Mouse (Mus musculus) retina, postnatal 1 day (tissue): ENCODE results near the gene Lmnb2.

Experiments
- DNase-seq: peaks from one replicate; pipeline ENCODE4 v3.0.0-alpha.2; 2012

Lmnb2 gene

DNA sequence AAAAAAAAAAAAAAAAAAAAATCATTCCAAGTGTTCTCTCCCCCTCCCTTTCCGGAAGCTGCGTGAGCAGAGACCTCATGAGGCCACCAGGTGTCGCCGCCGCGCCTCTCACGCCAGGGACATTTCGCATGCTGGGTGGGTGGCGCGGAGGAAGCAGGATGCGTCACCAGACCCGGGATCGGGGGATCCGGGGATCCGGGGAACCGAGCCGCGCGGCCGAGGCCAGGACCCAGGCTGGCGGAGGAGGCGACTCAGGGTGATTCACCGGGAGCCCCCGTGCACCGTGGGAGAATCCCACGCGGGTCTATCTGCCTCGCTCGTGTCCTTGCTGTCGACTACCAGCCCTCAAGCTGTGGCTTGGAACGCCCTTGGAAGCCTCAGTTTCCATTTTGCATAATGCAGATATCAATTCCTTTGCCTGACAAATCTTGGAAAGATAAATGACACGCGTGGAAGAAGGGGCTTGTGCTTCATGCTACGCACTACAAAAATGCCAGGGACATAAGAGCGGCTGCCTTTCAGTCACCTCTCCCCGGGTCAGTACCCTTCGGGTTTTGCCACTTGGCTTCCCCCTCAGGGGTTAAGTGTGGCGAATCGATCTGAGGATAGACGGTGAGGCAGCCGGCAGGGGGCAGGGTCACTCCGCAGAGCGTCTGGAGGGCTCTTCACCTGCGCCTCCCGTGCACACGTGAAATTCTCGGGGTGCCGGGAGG is 10.7 kb upstream of the Lmnb2 start:
- peak; percentile 94 for DNase-seq

DNA sequence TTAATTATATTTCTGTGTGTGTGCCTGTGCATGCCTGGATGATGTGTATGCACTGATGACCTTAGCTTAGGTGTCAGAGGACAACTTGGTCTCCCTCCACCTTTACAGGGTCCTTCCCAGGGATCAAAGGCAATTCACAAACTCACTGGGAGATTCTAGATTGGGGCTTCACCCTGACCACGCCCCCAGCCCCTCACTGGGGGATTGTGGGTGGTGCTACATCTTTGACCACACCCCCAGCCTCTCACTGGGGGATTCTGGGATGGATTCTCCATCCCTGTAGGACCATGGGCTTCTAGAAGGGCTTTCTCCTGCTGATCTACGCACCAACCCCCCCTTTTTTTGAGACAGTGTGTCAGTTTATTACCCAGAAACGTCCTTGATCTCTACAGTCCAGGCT is 7.4 kb upstream of the Lmnb2 start:
- peak; percentile 24 for DNase-seq

DNA sequence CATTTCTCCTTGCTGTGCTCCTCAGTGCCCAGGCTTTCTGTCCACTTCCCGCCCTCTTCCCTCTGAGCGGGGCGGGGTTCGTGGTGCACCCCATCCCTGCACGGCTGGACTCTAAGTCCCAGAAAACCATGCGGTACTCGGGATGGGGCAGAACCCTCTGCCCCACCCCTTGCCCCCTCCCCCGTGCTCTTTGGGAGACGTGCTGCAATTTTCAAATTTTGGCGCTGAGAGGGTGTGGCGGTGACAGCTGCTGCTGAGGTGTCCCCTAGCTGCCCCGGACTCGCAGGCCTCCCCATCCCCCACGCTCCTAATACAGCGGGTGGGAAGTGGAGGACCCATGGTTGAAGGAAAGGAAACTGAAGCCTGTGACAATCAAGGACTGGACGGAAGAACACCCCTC is 3.9 kb upstream of the Lmnb2 start:
- peak; percentile 87 for DNase-seq

DNA sequence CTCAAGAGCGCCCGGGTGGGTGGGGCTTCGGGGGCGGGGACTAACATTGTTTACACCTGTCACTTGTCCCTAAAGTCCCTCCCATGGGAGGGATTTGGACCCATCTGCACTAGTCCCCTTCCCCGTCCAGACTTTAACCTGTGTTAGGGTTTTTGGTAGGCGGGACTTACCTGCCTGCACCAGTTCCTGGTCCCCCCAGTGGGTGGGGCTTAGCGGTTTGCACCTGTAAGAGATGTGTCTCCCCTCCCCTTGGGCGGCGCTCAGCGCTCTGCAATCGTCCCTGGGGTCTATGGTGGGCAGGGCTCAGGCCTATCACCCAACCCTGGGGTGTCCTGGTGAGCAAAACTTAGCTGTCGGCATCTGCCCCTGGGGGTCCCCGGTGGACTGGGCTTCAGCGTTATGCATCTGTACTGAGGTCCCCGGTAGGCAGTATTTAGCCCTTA is 688 bp downstream of the Lmnb2 start:
- peak; percentile 40 for DNase-seq

DNA sequence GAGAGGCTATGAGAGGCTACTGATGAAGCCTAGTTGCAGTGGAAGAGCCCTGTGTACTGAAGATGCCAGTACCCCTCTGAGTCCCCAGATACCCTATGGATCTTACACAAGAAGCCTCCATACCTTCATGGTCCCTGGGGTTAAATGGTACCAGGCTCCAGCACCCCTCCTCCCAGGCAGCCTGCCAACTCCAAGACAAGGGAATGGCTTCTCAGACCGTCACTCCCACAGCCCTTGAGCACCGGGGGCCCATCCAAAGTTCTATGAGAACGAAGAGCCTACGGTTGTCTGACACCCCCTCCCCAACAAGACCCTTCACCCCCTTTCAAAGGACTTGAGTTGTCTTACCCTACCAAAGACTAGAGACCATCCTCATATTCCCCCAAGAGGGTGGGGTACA is 2.3 kb downstream of the Lmnb2 start:
- no peak for DNase-seq

DNA sequence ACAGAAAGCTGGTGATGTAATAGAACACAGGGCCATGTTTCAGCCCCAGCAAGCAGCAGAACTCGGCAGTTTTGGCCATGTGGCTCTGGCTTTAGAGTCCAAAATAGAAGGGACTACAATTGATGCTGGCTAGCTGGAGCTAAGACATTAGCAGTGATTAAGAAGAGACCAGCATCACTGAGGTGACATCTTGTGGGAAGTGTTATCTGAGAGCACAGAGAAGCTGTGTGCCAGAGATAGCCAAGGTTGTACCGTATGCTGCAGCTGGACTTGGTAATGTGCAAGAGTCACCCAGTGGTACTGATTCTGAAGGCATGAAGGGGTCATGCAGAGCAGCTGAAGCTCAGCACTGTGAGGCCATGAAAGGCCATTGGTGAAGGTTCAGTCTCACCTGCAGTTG is 2.8 kb downstream of the Lmnb2 start:
- no peak for DNase-seq

DNA sequence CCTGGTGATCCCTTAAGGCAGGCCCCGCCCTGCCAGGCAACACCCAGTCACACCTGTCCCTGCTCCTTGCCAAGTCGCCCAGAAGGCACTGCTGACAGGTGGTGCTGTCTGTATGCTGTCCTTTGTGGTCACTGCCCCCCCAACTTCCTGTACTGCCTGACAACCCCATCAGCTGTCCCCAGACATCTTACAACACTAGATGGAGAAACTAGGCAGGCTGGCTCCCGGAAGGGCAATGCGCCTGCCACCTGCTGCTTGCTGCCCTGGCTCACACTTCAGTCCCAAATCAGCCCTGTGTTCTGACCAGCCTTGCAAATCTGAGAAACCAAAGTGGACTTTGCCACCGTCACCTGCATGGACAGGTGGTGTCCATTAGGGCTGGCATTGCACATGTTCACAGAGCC is 3.8 kb downstream of the Lmnb2 start:
- no peak for DNase-seq

DNA sequence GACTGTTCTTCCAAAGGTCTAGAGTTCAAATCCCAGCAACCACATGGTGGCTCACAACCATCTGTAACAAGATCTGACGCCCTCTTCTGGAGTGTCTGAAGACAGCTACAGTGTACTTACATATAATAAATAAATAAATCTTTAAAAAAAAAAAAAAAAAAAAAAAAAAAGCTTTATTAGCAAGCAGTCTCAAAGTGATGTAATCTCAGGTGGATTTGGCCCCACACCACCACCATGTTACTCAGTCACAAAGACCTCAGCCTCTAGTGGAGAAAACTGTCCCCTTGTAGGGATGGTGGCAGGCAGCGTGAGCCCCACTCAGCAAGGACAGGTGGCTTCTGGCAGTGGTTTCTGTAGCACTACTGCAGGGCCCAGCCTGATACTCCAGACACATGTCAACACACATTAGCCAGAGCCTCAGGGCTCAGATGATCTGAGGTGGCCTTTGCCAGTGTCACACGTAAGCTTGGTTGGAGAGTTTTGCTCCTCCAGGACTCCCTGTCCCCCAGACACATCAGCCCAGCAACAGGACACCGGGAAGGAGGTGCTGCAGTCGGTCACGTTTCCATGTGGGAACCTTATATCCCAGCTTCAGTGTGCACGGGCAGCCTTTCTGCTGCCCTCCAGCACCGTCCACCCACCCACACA is 4.6 kb downstream of the Lmnb2 start:
- no peak for DNase-seq

DNA sequence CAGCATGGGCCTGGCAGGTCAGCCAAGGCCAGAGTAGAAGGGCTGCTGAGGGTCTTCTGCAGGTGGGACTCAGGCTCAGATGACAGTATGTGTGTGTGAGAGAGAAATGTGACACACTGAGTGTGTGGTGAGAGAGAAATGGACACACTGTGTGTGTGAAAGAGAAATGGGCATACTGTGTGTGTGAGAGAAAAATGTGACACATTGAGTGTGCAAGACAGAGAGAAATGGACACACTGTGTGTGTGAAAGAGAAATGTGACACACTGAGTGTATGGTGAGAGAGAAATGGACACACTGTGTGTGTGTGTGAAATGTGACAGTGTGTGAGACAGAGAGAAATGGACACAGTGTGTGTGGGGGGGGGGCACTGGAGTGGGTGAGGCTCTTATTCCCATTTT is 6.2 kb downstream of the Lmnb2 start:
- DNase-seq: no peak

DNA sequence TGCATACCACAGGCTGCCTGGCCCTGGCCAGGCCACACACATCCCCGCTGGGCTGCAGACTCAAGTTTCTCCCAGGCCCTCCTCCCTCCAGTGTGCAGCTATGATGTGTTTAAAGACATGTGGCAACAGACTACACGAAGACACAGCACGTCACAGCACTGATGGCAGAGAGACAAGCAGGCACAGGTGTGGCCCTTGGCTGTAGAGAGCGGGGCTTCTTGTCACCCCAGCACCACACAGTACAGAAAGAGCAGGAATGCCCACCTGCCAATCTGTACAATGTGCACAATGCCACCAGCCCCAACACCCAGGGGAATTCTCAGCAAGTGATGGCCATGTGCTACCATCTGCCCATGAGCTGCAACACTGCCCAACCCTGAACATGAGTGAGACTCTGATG is 6.7 kb downstream of the Lmnb2 start:
- DNase-seq: no peak

DNA sequence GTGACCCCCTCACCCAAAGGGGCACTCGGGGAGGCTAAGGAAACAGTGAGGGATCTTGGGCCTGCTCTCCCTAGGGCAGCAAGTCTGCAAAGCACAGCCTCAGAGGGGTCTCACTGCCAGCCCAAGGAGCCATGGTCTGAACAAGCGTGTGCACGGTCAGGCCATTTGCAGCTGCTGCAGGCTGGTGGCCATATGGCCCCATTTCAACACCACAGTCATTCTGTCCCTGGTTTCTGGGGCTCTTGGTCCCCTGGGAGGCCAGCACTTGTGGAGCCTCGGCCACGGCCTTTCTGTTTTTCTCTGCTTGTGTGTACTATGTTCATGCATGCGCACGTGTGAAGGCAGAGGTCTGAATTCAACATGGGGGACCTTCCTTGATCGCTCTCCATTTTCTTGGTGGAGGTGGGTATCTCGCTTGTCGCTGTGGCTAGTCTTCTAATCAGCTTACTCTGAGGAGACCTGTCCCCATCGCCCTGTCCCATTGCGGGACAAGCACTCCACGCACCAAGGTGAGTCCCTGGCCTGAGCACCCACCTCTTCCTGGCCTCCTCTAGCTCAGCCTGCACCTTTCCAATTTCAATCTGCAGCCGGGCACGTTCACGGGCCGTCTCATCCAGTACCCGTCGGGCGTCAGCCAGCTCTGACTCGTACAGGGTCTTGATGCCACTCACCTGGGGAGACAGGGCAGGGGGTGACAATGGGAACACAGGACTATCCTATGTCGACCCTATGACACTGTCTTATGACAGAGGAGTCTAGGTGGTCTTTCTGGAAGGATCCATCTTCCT is 8.5 kb downstream of the Lmnb2 start:
- no peak for DNase-seq

DNA sequence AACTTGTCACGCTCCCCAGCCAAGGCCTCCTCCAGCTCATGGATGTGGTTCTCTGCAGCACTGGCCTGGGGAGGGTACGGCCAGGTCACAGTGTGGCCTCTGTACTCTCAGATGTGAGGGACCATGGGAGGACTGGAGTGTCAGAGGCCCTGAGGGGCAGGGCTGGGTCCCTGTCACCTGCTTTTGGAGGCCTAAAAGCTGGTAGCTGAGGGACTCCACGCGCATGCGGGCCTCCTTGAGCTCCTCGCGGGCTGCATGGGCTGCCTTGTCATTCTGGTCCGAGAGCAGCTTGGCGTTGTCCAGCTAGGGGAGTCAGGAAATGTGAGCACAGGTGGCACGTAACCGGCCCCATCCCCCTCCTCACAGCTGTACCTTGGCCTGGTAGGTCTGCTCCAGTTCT is 13.3 kb downstream of the Lmnb2 start:
- DNase-seq: no peak

DNA sequence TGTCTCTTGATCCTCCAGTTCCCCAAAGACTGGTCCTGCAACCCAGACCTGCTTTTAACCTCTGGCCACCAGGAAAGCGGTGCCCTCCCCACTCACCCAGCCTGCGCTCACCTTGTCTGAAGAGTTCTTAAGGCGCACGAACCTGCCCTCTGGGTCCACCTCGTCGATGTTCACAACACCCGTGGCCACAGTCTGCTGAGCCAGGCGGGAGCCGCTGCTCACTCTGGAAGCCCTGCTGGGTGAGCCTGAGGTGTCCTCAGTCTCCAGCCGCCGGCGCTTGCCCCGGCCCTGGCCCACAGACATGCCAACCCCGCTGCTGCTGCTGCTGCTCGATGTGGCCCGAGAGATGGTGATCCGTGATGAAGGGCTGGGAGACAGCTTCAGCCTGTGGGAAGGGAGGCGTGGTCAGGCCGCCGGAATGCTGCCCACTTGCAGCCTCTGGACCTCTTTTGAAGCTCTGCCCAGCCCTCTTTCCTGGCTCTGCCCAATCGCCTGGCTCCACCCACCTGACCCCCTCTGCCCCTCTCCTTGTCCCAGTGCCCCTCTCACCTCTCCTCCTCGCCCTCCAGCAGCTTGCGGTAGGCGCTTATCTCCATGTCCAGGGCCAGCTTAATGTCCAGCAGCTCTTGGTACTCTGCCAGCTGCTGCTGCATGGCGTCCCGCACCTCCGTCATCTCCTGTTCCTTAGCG is 13.9 kb downstream of the Lmnb2 start:
- DNase-seq: no peak

DNA sequence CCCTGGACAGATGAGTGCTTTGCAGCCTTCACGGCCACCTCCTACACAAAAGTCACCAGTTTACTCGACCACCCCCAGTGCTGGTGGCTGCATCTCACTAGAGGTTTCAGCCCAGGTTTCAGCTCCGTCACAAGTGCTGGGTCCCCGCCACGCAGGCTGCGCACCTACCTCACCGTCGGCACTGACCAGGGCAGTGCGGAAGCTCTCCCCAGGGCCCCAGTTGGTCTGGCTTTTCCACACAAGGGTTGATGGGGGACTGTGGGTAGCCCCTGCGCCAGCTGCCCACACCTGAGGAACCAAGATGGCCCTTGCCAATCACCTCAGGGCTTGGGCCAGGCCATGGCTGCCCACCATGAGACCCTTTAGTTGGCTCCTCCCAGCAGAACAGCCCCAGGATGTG is 14.8 kb downstream of the Lmnb2 start:
- no peak for DNase-seq

DNA sequence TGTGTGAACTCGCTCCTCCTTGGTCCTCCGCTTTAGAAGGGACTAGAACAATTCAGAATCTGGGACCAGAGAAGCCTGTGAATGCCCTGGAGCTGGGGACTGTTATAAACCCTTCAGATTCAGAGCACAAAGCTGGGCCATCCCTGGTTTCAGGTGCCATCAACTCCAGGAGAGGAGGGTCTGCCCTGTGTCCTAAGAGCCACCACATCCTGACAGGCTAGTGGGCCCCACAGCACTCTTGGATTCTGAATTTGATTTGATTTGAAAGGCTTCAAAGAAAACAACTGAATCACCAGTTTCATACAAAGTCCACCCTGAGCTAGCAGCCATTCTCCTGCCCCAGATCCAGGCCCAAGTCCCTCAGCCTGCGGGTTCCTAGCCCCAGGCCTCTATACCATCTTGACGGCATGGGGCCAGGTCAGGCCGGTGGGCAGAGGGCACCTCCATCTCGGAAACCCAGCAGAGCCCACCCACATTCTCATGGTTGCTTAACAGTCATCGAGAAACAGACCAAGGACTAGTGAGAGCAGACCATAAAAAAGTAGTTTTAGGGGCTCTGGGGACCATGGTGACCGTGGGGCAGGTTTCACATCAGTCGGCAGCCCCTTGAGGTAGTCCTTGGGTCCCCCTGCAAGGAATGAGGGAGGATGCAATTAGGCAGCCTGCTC is 15.6 kb downstream of the Lmnb2 start:
- no peak for DNase-seq

DNA sequence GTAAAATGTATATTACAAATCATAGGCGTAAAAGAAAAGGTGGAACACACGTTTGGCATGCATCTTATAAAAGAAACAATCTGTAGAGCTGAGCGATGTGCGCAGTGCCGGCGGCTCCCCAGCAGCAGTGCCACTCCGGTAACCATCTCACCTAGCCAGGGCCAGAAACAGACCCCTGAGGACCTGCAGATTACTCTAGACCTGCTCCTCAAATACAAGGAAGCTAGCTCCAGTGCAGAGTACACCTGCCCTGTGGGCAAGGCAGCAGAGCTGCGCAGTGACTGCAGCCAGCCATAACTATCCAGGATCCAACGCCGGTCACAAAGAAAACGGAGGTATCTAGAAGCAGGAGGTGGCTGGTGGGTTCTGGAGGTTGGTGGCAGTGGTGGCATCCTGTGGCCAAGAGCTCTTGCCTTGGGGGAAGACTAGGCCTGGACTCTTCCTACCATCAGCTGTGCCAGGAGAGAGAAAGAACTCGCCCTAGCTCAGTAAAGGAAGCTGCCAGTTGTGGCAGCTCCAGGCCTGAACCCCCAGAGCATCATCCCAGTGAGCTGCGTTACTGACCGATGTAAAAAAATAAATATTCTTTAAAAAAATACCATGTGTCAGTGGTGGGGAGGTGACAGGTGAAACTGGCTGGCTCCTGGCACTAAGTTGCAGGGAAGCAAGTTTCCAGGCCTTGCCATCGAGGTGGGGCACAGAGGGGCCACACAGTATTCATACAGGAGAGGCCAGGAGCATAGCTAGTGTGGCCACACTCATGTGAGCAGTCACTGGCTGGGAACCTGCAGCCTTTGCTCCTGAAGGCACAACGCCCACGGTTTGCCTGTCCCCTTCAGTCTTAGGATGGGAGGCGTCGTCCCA is 16.4 kb downstream of the Lmnb2 start:
- no peak for DNase-seq

DNA sequence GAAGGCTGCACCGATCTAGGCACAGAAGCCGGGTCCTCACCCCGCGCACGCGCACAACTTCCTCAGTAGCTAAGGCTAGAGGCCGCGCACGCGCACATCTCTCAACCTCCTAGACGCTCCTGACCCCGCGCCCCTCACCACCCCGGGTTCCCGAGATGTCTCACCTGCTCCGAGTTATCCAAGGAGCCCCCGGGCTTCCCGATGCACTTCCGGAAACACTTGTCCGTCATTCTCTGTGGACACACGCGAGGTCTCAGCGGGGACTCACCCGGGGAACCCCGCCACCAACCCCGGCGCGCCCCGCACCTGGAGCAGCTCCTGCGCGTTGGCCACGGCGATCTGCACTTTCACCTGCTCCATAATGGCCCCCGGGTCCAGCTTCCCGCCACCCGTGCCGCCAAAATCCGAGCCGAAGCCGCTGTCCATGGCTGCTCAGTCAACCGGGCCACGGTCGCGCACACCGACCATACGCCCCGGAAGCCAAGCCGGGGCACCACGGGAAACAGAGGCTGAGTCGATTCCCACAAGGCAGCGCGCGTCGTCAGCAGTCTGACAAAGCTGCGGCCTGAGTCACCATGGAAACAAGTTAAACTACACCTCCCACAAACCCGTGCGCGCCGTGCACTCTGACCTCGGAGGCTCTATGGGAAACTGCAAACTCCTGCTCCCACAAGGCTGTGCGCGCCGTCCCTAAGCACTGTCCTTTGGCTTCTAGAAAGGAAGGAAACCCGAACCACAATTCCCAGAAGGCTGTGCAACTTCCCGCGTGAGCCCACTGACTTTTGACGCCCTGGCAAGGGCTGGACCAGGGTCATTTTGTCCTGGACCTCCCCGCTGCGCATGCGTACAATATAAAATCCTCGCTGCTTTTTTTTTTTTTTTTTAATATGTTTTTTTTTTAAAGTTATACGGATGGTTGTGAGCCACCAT is 17.5 kb downstream of the Lmnb2 start, which contains the start of gene Timm13:
TSS of gene Timm13 (minus strand) at position 652 of the 930 bp plus-strand sequence.
- peak; percentile 100 for DNase-seq

DNA sequence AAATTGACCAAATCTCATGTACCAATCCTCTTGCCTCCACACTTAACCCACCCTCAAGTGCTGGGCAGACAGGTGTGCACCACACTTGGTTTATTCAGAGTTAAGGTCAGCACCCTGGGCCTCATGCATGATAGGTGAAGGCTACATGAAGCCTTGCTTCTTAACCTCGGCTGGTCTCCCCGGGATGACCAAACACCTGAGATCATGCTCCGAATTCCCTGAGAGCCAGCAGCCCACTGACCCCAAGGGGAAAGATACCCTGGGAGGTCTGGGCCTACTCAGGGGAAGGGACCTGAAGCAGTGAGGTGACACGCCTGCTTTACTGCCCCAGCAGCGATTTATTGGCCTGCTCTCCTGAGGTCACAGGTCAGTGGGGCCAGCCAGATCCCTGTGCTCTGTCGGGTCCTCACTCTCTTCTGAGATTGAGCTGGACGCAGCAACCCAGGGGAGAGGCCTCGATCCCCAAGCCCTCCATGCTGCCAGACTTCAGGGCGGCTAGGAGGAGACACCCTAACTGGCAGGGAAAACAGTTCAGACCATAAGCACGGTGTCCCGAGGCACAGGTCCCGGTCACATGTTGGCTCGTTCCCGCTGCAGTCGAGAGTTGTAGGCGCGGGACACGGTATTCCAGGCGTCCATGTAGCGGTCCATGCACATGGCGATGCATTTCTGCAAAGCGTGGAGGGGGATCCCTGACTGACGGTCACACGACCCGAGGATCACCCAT is 18.3 kb downstream of the Lmnb2 start:
- DNase-seq: no peak

DNA sequence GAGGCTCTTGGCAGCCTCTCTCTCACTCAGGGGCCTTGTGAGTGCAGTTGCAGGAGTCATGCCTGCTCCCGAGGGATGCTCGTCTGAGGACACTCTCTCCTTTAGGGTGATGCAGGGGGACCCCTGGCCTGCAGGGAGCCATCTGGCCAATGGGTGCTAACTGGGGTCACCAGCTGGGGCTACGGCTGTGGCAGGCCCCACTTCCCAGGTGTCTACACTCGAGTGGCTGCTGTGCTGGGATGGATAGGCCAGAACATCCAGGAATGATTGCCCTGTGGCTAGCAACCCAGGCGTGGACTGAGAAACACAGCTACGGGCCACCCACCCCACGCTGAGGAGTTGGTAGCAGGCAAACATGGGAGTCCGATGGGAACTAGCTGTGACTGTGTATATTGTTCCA is 19.0 kb downstream of the Lmnb2 start:
- DNase-seq: no peak
